7 mouse cellular contexts compared by ENCODE assay signal in the genomic region with DNA sequence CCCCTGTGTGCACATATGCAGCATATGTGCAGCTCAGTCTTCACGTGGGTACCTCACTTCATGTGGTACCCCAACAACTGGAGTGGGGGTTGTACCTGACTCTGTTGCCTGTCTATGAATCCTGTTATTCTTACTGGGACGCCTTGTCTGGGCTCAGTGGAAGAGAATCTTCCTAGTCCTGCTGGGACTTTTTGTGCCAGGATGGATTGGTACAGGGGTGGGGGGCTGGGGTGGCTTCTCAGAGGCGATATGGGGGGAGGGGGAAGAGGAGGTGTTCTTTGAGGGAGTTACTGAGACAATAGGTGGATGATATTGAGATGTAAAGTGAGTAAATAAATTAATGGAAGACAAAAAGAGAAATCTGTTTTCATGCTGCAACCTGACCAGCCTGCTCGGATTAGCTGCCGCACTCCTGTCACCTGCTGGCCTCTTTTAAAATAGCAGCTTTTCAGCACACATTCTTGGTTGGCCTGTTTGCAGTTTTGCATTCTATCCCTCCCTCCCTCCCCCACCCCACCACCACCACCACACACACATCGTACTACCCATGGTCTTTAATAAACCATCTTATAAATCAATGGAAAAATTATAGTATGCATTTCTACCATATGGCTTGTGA.
DNase-seq lines count a peak whose midpoint lies in the region; ATAC-seq and TF ChIP-seq lines count a peak whose summit lies in the region.

No protein-coding gene starts in this region.

- H3K27ac ChIP-seq in layer of hippocampus, adult 2 months: no peak overlapping the region
- no peak overlapping the region for H3K27ac ChIP-seq in ES-Bruce4 (ENCODE audit: insufficient read depth, low read length)
- H3K27ac ChIP-seq in bone marrow, adult 2 months (ENCODE audit: control insufficient read depth, insufficient read depth, low read depth, low read length, poor library complexity): no peak overlapping the region
- H3K27ac ChIP-seq in hindbrain, embryonic 16.5 days (ENCODE audit: low read depth, low read length): no peak overlapping the region

- no peak overlapping the region for H3K9ac ChIP-seq in ES-Bruce4 (ENCODE audit: low read depth, poor library complexity, severe bottlenecking)
- H3K9ac ChIP-seq in hindbrain, embryonic 16.5 days (ENCODE audit: low read depth, low read length): no peak overlapping the region

- TF ChIP-seq POLR2A in ES-Bruce4 (IDR thresholded peaks at IDR 0.05; ENCODE audit: insufficient read depth, low read length): no peak
- no peak for TF ChIP-seq POLR2A in bone marrow, adult 2 months (IDR thresholded peaks at IDR 0.05; ENCODE audit: borderline replicate concordance, control insufficient read depth, low read depth, low read length)

- 0 out of 2 replicates have a peak, but pooled peaks cover 2% of the 10 kb centered on the region for H3K9me3 ChIP-seq in ES-Bruce4 (replicated peaks; ENCODE audit: control insufficient read depth, insufficient read depth, low read length, poor library complexity, severe bottlenecking)
- no peaks in the 10 kb centered on the region for H3K9me3 ChIP-seq in hindbrain, embryonic 16.5 days (ENCODE audit: control insufficient read depth, low read length)

- peak; percentile 76 for ATAC-seq in hindbrain, embryonic 16.5 days

- DNase-seq in layer of hippocampus, adult 2 months (ENCODE audit: low spot score in 2 of 2): peak in 1 of 2 experiments; percentile 26
- DNase-seq in layer of hippocampus, adult 9-10 months (ENCODE audit: low spot score): no peak
- DNase-seq in gastrocnemius, postnatal 4 days (ENCODE audit: low spot score in 2 of 2): no peak
- DNase-seq in gastrocnemius, postnatal 25 days: no peak

- H3K4me3 ChIP-seq in layer of hippocampus, adult 2 months: no peak overlapping the region
- no peak overlapping the region for H3K4me3 ChIP-seq in ES-Bruce4 (ENCODE audit: low read depth, low read length)
- no peak overlapping the region for H3K4me3 ChIP-seq in bone marrow, adult 2 months (replicated peaks; ENCODE audit: control insufficient read depth, low read depth, low read length)
- no peak overlapping the region for H3K4me3 ChIP-seq in hindbrain, embryonic 16.5 days (ENCODE audit: low read length)

- H3K36me3 ChIP-seq in ES-Bruce4 (ENCODE audit: control insufficient read depth, insufficient read depth, low read length, poor library complexity, severe bottlenecking): no peaks in the 10 kb centered on the region
- no peaks in the 10 kb centered on the region for H3K36me3 ChIP-seq in hindbrain, embryonic 16.5 days (ENCODE audit: control insufficient read depth, insufficient read depth, low read length)

- no peaks in the 10 kb centered on the region for H3K27me3 ChIP-seq in ES-Bruce4 (ENCODE audit: control insufficient read depth, insufficient read depth, low read length, poor library complexity, severe bottlenecking)
- H3K27me3 ChIP-seq in hindbrain, embryonic 16.5 days (replicated peaks; ENCODE audit: control insufficient read depth, insufficient read depth, low read length): no peaks in the 10 kb centered on the region

- no peak for TF ChIP-seq EP300 in ES-Bruce4 (IDR thresholded peaks at IDR 0.05; ENCODE audit: insufficient read depth, low read depth, low read length)

- H3K4me1 ChIP-seq in ES-Bruce4 (ENCODE audit: control insufficient read depth, insufficient read depth, low read length): no peaks in the 10 kb centered on the region
- no peaks in the 10 kb centered on the region for H3K4me1 ChIP-seq in bone marrow, adult 2 months (ENCODE audit: control insufficient read depth, insufficient read depth, low read length)
- H3K4me1 ChIP-seq in hindbrain, embryonic 16.5 days (ENCODE audit: control insufficient read depth, insufficient read depth, low read depth, low read length): no peaks in the 10 kb centered on the region

- peak; percentile 74 for TF ChIP-seq CTCF in layer of hippocampus, adult 2 months (conservative IDR thresholded peaks at IDR 0.05)
- peak; percentile 53 for TF ChIP-seq CTCF in ES-Bruce4 (IDR thresholded peaks at IDR 0.05; ENCODE audit: low read depth, low read length)
- 0 out of 2 replicates have a peak, but pooled peaks have one; percentile 10 for TF ChIP-seq CTCF in bone marrow, adult 2 months (IDR thresholded peaks at IDR 0.05; ENCODE audit: control insufficient read depth, insufficient read depth, low read length)

- 51% methylated on average over 6 of the region's 6 CpGs for WGBS in bone marrow, adult 2 months
- 38% methylated on average over 6 of the region's 6 CpGs for WGBS in hindbrain, embryonic 16.5 days

- H3K4me2 ChIP-seq in hindbrain, embryonic 16.5 days (ENCODE audit: low read length): no peak overlapping the region

Comparison
In these comparisons a context has a peak if more than half of its experiments do, and no peak if none do; other contexts are left out.
1. CTCF ChIP-seq: peak in every context shown above with its lines; median percentile 74 in layer of hippocampus, adult 2 months; 53 in ES-Bruce4; 10 in bone marrow, adult 2 months.